Mouse (Mus musculus) forebrain, embryonic 11.5 days (tissue): ENCODE measurements around the gene Trpc1. TPM values are rescaled to one million over a fixed set of nuclear protein-coding genes. Genes with fewer than 3 reads are reported as not detected.

Experiments used
- ATAC-seq: fragments of 200-750 bp; cut with Nextera tagmentation; replicated peaks from 2 replicates; pipeline ENCODE4 v1.8.0; 2017; ENCODE audit warnings: moderate TSS enrichment; ENCODE audit not compliant: low FRiP score
- DNase-seq: peaks from one replicate; pipeline ENCODE4 v3.0.0-alpha.2; 2017; ENCODE audit warnings: low spot score
- H3K27ac ChIP-seq: fragments of 300-500 bp; sonication (generic); 2 replicates; pipeline ENCODE4 v1.5.1; 2014; ENCODE audit warnings: low read depth, low read length
- H3K27me3 ChIP-seq: fragments of 300-500 bp; sonication (generic); 2 replicates; pipeline ENCODE4 v1.6.1; 2014; ENCODE audit warnings: mild to moderate bottlenecking, low read length, mixed read lengths; ENCODE audit not compliant: control insufficient read depth, insufficient read depth
- H3K36me3 ChIP-seq: fragments of 300-500 bp; sonication (generic); 2 replicates; pipeline ENCODE4 v1.6.1; 2014; ENCODE audit warnings: mild to moderate bottlenecking, low read length, moderate library complexity, mixed read lengths; ENCODE audit not compliant: control insufficient read depth, insufficient read depth
- H3K4me1 ChIP-seq: fragments of 300-500 bp; sonication (generic); replicated peaks from 2 replicates; pipeline ENCODE4 v1.6.1; 2014; ENCODE audit warnings: low read length, mixed read lengths; ENCODE audit not compliant: control insufficient read depth, insufficient read depth
- H3K4me2 ChIP-seq: fragments of 300-500 bp; sonication (generic); 2 replicates; pipeline ENCODE4 v1.6.1; 2014; ENCODE audit warnings: low read depth, mild to moderate bottlenecking, low read length, moderate library complexity, mixed read lengths; ENCODE audit not compliant: severe bottlenecking
- H3K4me3 ChIP-seq: fragments of 300-500 bp; sonication (generic); 2 replicates; pipeline ENCODE4 v1.5.1; 2014; ENCODE audit warnings: low read depth, low read length
- H3K9ac ChIP-seq: fragments of 300-500 bp; sonication (generic); 2 replicates; pipeline ENCODE4 v1.6.1; 2014; ENCODE audit warnings: low read length
- H3K9me3 ChIP-seq: fragments of 300-500 bp; sonication (generic); 2 replicates; pipeline ENCODE4 v1.6.1; 2016; ENCODE audit warnings: low read length, mixed read lengths; ENCODE audit not compliant: control insufficient read depth
- WGBS: fragments of 180-500 bp; shearing (Covaris S2); extraction: QIAGEN DNeasy Blood & Tissue Kit; methylation state at CpG from one replicate; pipeline ENCODE4 v1.1.7; 2014; 5-methylcytosine and 5-hydroxymethylcytosine counted together
- polyA plus RNA-seq: library from polyadenylated mRNA; unstranded; fragments of >200 nt; fragmentation: Nextera tagmentation; extraction: Ambion mirVana; gene quantifications from 2 replicates; pipeline ENCODE4 v1.2.1, GENCODE M21; 2014

Trpc1 gene
- polyA plus RNA-seq, 1 experiment from 2014 or later, result 2.8 TPM

- Histone ChIP-seq H3K4me1 (no peaks in the 10 kb centered on the region), H3K4me2 (no peak overlapping the region), H3K4me3 (no peak overlapping the region), H3K9ac (no peak overlapping the region), H3K27ac (no peak overlapping the region), H3K27me3 (no peaks in the 10 kb centered on the region), H3K36me3 (no peaks in the 10 kb centered on the region), H3K9me3 (no peaks in the 10 kb centered on the region)
- DNase-seq, result no peak
- 73% methylated on average over 8 of the region's 8 CpGs for WGBS
- no peak for ATAC-seq
These were observed 57.4 kb downstream of the Trpc1 start for GRCm38 (mm10) chr9:95692823-95693222.

GRCm38 (mm10) chr9:95688064-95688463, 62.1 kb downstream of the Trpc1 start:
- no peak for ATAC-seq
- no peak overlapping the region for H3K27ac ChIP-seq
- 65% methylated on average over 3 of the region's 3 CpGs for WGBS

GRCm38 (mm10) chr9:95685660-95686440, 64.3 kb downstream of the Trpc1 start:
- Histone ChIP-seq H3K36me3 (no peaks in the 10 kb centered on the region), H3K4me3 (no peak overlapping the region), H3K9me3 (no peaks in the 10 kb centered on the region), H3K9ac (no peak overlapping the region), H3K4me1 (no peaks in the 10 kb centered on the region), H3K27ac (no peak overlapping the region), H3K27me3 (no peaks in the 10 kb centered on the region), H3K4me2 (no peak overlapping the region)
- DNase-seq (no peak), ATAC-seq (peak; percentile 60)
- WGBS, result 16% methylated on average over 11 of the region's 11 CpGs

More at GRCm38 (mm10) chr9:95688064-95688463, 62.1 kb downstream of the Trpc1 start:
- DNase-seq, result no peak
- H3K9me3 ChIP-seq, result no peaks in the 10 kb centered on the region
- H3K4me1 ChIP-seq, result no peaks in the 10 kb centered on the region
- no peak overlapping the region for H3K4me3 ChIP-seq
- no peaks in the 10 kb centered on the region for H3K36me3 ChIP-seq
- no peak overlapping the region for H3K4me2 ChIP-seq
- H3K27me3 ChIP-seq, result no peaks in the 10 kb centered on the region
- H3K9ac ChIP-seq, result no peak overlapping the region

GRCm38 (mm10) chr9:95680691-95681090, 69.5 kb downstream of the Trpc1 start:
- Histone ChIP-seq H3K4me2 (no peak overlapping the region), H3K4me1 (no peaks in the 10 kb centered on the region), H3K36me3 (no peaks in the 10 kb centered on the region), H3K27ac (no peak overlapping the region), H3K9ac (no peak overlapping the region), H3K4me3 (no peak overlapping the region), H3K9me3 (no peaks in the 10 kb centered on the region), H3K27me3 (no peaks in the 10 kb centered on the region)
- 94% methylated on average over 11 of the region's 11 CpGs for WGBS
- ATAC-seq (no peak), DNase-seq (no peak)

GRCm38 (mm10) chr9:95679966-95680365, 70.2 kb downstream of the Trpc1 start:
- no peak overlapping the region for H3K4me2 ChIP-seq
- H3K27ac ChIP-seq, result no peak overlapping the region
- no peak for DNase-seq
- no peaks in the 10 kb centered on the region for H3K4me1 ChIP-seq
- H3K4me3 ChIP-seq, result no peak overlapping the region
- no peaks in the 10 kb centered on the region for H3K27me3 ChIP-seq
- ATAC-seq, result no peak
- H3K36me3 ChIP-seq, result no peaks in the 10 kb centered on the region
- H3K9me3 ChIP-seq, result no peaks in the 10 kb centered on the region
- WGBS, result 71% methylated on average over 7 of the region's 7 CpGs
- no peak overlapping the region for H3K9ac ChIP-seq

- no peak for ATAC-seq
- 92% methylated on average over 4 of the region's 4 CpGs for WGBS
- no peak for DNase-seq
These were observed 74.2 kb downstream of the Trpc1 start for GRCm38 (mm10) chr9:95676021-95676420.

GRCm38 (mm10) chr9:95675064-95675699, 75.0 kb downstream of the Trpc1 start:
- Histone ChIP-seq H3K27ac (no peak overlapping the region), H3K4me3 (no peak overlapping the region), H3K4me2 (no peak overlapping the region), H3K27me3 (no peaks in the 10 kb centered on the region), H3K4me1 (no peaks in the 10 kb centered on the region), H3K9me3 (no peaks in the 10 kb centered on the region), H3K9ac (no peak overlapping the region), H3K36me3 (no peaks in the 10 kb centered on the region)
- no peak for ATAC-seq
- WGBS, result 93% methylated on average over 9 of the region's 9 CpGs
- DNase-seq, result no peak

More at GRCm38 (mm10) chr9:95676021-95676420, 74.2 kb downstream of the Trpc1 start:
- H3K27me3 ChIP-seq, result no peaks in the 10 kb centered on the region
- no peaks in the 10 kb centered on the region for H3K9me3 ChIP-seq
- no peaks in the 10 kb centered on the region for H3K4me1 ChIP-seq
- H3K36me3 ChIP-seq, result no peaks in the 10 kb centered on the region
- H3K4me3 ChIP-seq, result no peak overlapping the region
- no peak overlapping the region for H3K9ac ChIP-seq
- no peak overlapping the region for H3K4me2 ChIP-seq
- H3K27ac ChIP-seq, result no peak overlapping the region

GRCm38 (mm10) chr9:95672760-95673159, 77.4 kb downstream of the Trpc1 start:
- Histone ChIP-seq H3K9ac (no peak overlapping the region), H3K27me3 (no peaks in the 10 kb centered on the region), H3K4me2 (no peak overlapping the region), H3K4me3 (no peak overlapping the region), H3K4me1 (no peaks in the 10 kb centered on the region), H3K27ac (no peak overlapping the region), H3K36me3 (no peaks in the 10 kb centered on the region), H3K9me3 (no peaks in the 10 kb centered on the region)
- WGBS, result 85% methylated on average over 6 of the region's 6 CpGs
- no peak for DNase-seq
- no peak for ATAC-seq
